Mouse (Mus musculus) thymus, adult 2 months (tissue): ENCODE data around the gene Serpini1. TPM values are rescaled to one million over a fixed set of nuclear protein-coding genes. Genes with fewer than 3 reads are reported as not detected.

Experiments
- DNase-seq: peaks from one replicate; pipeline ENCODE4 v3.0.0; 2021
- H3K27ac ChIP-seq: fragments of 200-500 bp; 2 replicates; pipeline ENCODE4 v1.5.1; 2012; ENCODE audit warnings: low read length, control low read depth; ENCODE audit not compliant: control insufficient read depth, insufficient read depth
- H3K27me3 ChIP-seq: fragments of 200-500 bp; 2 replicates; pipeline ENCODE4 v1.6.1; 2012; ENCODE audit warnings: mild to moderate bottlenecking, low read length, moderate library complexity, mixed read lengths; ENCODE audit not compliant: control insufficient read depth, insufficient read depth
- H3K36me3 ChIP-seq: fragments of 200-500 bp; 2 replicates; pipeline ENCODE4 v1.6.1; 2012; ENCODE audit warnings: mild to moderate bottlenecking, low read length, moderate library complexity; ENCODE audit not compliant: control insufficient read depth, insufficient read depth
- H3K4me1 ChIP-seq: fragments of 200-500 bp; replicated peaks from 2 replicates; pipeline ENCODE4 v1.6.1; 2012; ENCODE audit warnings: low read length; ENCODE audit not compliant: control insufficient read depth, insufficient read depth
- H3K4me3 ChIP-seq: fragments of 200-500 bp; 2 replicates; pipeline ENCODE4 v1.5.1; 2012; ENCODE audit warnings: mild to moderate bottlenecking, low read length, control low read depth, moderate library complexity; ENCODE audit not compliant: control insufficient read depth, insufficient read depth
- CTCF ChIP-seq: fragments of 200-500 bp; IDR thresholded peaks from 2 replicates; pipeline ENCODE4 v1.5.1; 2012; ENCODE audit warnings: mild to moderate bottlenecking, control low read depth, low read length, moderate library complexity, borderline replicate concordance; ENCODE audit not compliant: control insufficient read depth, poor library complexity, insufficient read depth; ENCODE audit errors: extremely low read depth
- POLR2A ChIP-seq: fragments of 200-500 bp; IDR thresholded peaks from 2 replicates; pipeline ENCODE4 v1.6.1; 2012; ENCODE audit warnings: mild to moderate bottlenecking, low read length, control low read depth, moderate library complexity; ENCODE audit not compliant: control insufficient read depth, poor library complexity, insufficient read depth; ENCODE audit errors: extremely low read depth
- WGBS: fragments of 180-500 bp; shearing (Covaris S2); methylation state at CpG from one replicate; pipeline ENCODE4 v1.1.7; 2018; 5-methylcytosine and 5-hydroxymethylcytosine counted together
- polyA plus RNA-seq: library from polyadenylated mRNA; depleted of rRNA; stranded (reverse); fragments of >200 nt; gene quantifications from 2 replicates; pipeline ENCODE4 v1.2.3, GENCODE M21; 2012; rRNA removed

Serpini1 gene
- polyA plus RNA-seq, 1 experiment = 1.1 TPM

GRCm38 (mm10) chr3:75687187-75687825, 130.0 kb downstream of the Serpini1 start:
- H3K4me3 ChIP-seq = no peak overlapping the region
- DNase-seq = no peak
- no peak overlapping the region for H3K27ac ChIP-seq
- H3K36me3 ChIP-seq = no peaks in the 10 kb centered on the region
- 0 out of 2 replicates have a peak, but pooled peaks cover 2% of the 10 kb centered on the region for H3K4me1 ChIP-seq
- WGBS = 48% methylated on average over 3 of the region's 3 CpGs
- no peaks in the 10 kb centered on the region for H3K27me3 ChIP-seq
- TF ChIP-seq CTCF (no peak), POLR2A (no peak)

- H3K27me3 ChIP-seq = no peaks in the 10 kb centered on the region
- no peak overlapping the region for H3K4me3 ChIP-seq
- no peak for DNase-seq
- no peaks in the 10 kb centered on the region for H3K4me1 ChIP-seq
- H3K27ac ChIP-seq = no peak overlapping the region
- no peak for TF ChIP-seq CTCF
- no peak for TF ChIP-seq POLR2A
- no peaks in the 10 kb centered on the region for H3K36me3 ChIP-seq
Observed at GRCm38 (mm10) chr3:75690321-75690720, 133.0 kb downstream of the Serpini1 start.

- no peaks in the 10 kb centered on the region for H3K36me3 ChIP-seq
- no peak for TF ChIP-seq CTCF
- TF ChIP-seq POLR2A = no peak
- H3K4me1 ChIP-seq = peaks cover 8% of the 10 kb centered on the region
- 8% methylated on average over 1 of the region's 1 CpGs for WGBS
- no peak overlapping the region for H3K27ac ChIP-seq
- no peak overlapping the region for H3K4me3 ChIP-seq
- H3K27me3 ChIP-seq = no peaks in the 10 kb centered on the region
- DNase-seq = no peak
Observed at GRCm38 (mm10) chr3:75692088-75692487, 134.7 kb downstream of the Serpini1 start.

Other genes with a start within 250 kb of the Serpini1 start
- not detected in 2 replicates for gene Wdr49, start 75.4 kb upstream of the Serpini1 start, polyA plus RNA-seq
- 7.8 and 10.4 TPM in 2 replicates for gene Pdcd10, start 691 bp upstream of the Serpini1 start, polyA plus RNA-seq
- not detected in 2 replicates for gene Gm29133, start 190.7 kb downstream of the Serpini1 start, polyA plus RNA-seq